Comparison of ENCODE assay signal across 32 mouse cellular contexts in the genomic region with DNA sequence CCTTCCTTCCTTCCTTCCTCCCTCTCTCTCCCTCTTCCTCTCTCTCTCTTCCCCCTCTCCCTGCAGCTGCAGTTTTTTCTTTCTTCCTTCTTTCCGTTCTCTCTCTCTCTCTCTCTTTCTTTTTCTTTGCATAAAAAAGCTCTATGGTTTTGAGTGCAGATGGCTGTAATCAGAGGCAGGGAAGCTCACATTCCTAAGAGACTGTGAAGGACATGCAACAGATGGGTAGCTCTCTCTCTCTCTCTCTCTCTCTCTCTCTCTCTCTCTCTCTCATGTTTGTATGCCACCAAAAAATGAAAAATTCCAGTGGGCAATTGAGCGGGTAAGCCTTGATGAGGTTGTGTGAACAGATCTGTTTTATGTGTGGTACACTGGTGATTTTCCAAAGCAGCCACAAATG. TPM values are rescaled to one million over a fixed set of nuclear protein-coding genes. Genes with fewer than 3 reads are reported as not detected.
"Had no signal": no experiment of that assay in that cellular context is flagged by ENCODE, and none has a peak within 500 bp of the region (broad histone marks: within the 10 kb centered on the region; RNA-seq: fewer than 3 reads in every experiment).

No protein-coding gene starts in this region.

- H3K9me3 ChIP-seq: embryonic facial prominence, embryonic 10.5 days; embryonic facial prominence, embryonic 12.5 days; embryonic facial prominence, embryonic 13.5 days; embryonic facial prominence, embryonic 15.5 days; forebrain, embryonic 10.5 days; forebrain, embryonic 12.5 days; forebrain, embryonic 13.5 days; forebrain, embryonic 15.5 days had no signal

- H3K4me3 ChIP-seq: embryonic facial prominence, embryonic 10.5 days; embryonic facial prominence, embryonic 12.5 days; embryonic facial prominence, embryonic 13.5 days; embryonic facial prominence, embryonic 15.5 days; erythroblast, embryonic 14.5 days; forebrain, embryonic 10.5 days; forebrain, embryonic 12.5 days; forebrain, embryonic 13.5 days; forebrain, embryonic 15.5 days; gastrocnemius, adult 2 months had no signal

- H3K27ac ChIP-seq: embryonic facial prominence, embryonic 10.5 days; embryonic facial prominence, embryonic 12.5 days; embryonic facial prominence, embryonic 13.5 days; embryonic facial prominence, embryonic 15.5 days; forebrain, embryonic 10.5 days; forebrain, embryonic 12.5 days; forebrain, embryonic 13.5 days; forebrain, embryonic 15.5 days; gastrocnemius, adult 2 months had no signal

- H3K4me1 ChIP-seq: embryonic facial prominence, embryonic 12.5 days; embryonic facial prominence, embryonic 13.5 days; embryonic facial prominence, embryonic 15.5 days; forebrain, embryonic 12.5 days; forebrain, embryonic 13.5 days; forebrain, embryonic 15.5 days had no signal

- DNase-seq: cerebellum, adult 18-20 months; cerebellum, adult 2 months; cerebellum, adult 8-10 months; cerebellum, adult 9-10 months; cerebellum, adult 9-11 months; cerebellum, postnatal 10 days; cerebellum, postnatal 14 days; cerebellum, postnatal 25 days; cerebellum, postnatal 36 days; embryo, embryonic 11 days; forebrain, postnatal 0 days; gastrocnemius, adult 2 months; gastrocnemius, postnatal 10 days; gastrocnemius, postnatal 14 days; gastrocnemius, postnatal 25 days; gastrocnemius, postnatal 36 days had no signal

- H3K9ac ChIP-seq: embryonic facial prominence, embryonic 12.5 days; embryonic facial prominence, embryonic 13.5 days; embryonic facial prominence, embryonic 15.5 days; forebrain, embryonic 12.5 days; forebrain, embryonic 13.5 days; forebrain, embryonic 15.5 days; forebrain, postnatal 0 days had no signal

- H3K36me3 ChIP-seq: embryonic facial prominence, embryonic 10.5 days; embryonic facial prominence, embryonic 12.5 days; embryonic facial prominence, embryonic 13.5 days; embryonic facial prominence, embryonic 15.5 days; forebrain, embryonic 10.5 days; forebrain, embryonic 12.5 days; forebrain, embryonic 15.5 days had no signal

- H3K27me3 ChIP-seq: embryonic facial prominence, embryonic 15.5 days; forebrain, embryonic 15.5 days had no signal

- ATAC-seq: forebrain, embryonic 13.5 days; forebrain, embryonic 14.5 days; forebrain, embryonic 15.5 days; forebrain, embryonic 16.5 days; forebrain, postnatal 0 days had no signal

- H3K4me2 ChIP-seq: embryonic facial prominence, embryonic 12.5 days; embryonic facial prominence, embryonic 13.5 days; embryonic facial prominence, embryonic 15.5 days; forebrain, embryonic 12.5 days; forebrain, embryonic 13.5 days; forebrain, embryonic 15.5 days had no signal

RNA-seq across cellular contexts. Expression of gene Cutal, which starts 10.0 kb away (rescaled TPM):
- polyA plus RNA-seq: embryonic facial prominence, embryonic 12.5 days; embryonic facial prominence, embryonic 14.5 days; embryonic facial prominence, embryonic 15.5 days; erythroblast, embryonic 14.5 days; forebrain, embryonic 11.5 days; forebrain, embryonic 12.5 days; forebrain, embryonic 13.5 days; forebrain, embryonic 16.5 days had no signal

RNA-seq across cellular contexts. Expression of gene Gm34653, which starts 51.4 kb away (rescaled TPM):
- polyA plus RNA-seq: cerebellum, adult 2 months; cortical plate, adult 2 months; embryonic facial prominence, embryonic 11.5 days; embryonic facial prominence, embryonic 12.5 days; embryonic facial prominence, embryonic 14.5 days; erythroblast, embryonic 14.5 days; forebrain, embryonic 10.5 days; forebrain, embryonic 11.5 days; forebrain, embryonic 12.5 days; forebrain, embryonic 13.5 days; forebrain, embryonic 14.5 days; forebrain, embryonic 15.5 days; forebrain, embryonic 16.5 days; frontal cortex, adult 2 months had no signal
